Mouse (Mus musculus): ENCODE measurements around the gene Zbtb16. TPM values are rescaled to one million over a fixed set of nuclear protein-coding genes. Genes with fewer than 3 reads are reported as not detected.

Gene Zbtb16
- polyA plus RNA-seq, 1 experiment, result 3.0 TPM

DNA sequence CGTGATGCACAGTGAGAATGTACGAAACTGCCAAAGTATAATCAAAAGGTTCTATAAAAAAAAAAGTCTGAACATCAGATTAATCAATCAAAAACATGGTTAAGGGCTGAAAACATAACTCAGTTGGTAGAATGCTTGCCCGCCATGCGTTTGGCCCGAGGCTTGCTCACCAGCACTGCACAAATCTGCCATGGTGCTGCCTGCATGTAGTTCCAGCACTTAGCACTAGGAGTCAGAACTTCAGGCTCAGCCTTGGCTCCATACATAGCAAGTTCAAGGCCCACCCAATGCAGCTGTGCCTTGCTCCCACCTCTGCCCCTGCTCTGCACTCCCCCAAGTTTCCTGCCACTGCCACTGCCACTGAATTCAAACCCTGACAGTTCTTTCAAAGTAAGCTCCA, 230.3 kb downstream of the Zbtb16 start:
- no peaks in the 10 kb centered on the region for H3K36me3 ChIP-seq (ENCODE audit: control insufficient read depth, insufficient read depth, low read length)
- H3K27ac ChIP-seq (ENCODE audit: insufficient read depth, low read depth, low read length), result no peak overlapping the region
- TF ChIP-seq POLR2A (IDR thresholded peaks at IDR 0.05; ENCODE audit: low read depth, low read length), result no peak
- peak; percentile 35; the same call in 1 of the 2 replicates for TF ChIP-seq CTCF (conservative IDR thresholded peaks at IDR 0.05; ENCODE audit: insufficient read depth, insufficient read length, low read depth, low read length)
- no peaks in the 10 kb centered on the region for H3K4me1 ChIP-seq (ENCODE audit: control insufficient read depth, insufficient read depth, low read length)
- H3K4me3 ChIP-seq (ENCODE audit: insufficient read depth, low read depth, low read length), result no peak overlapping the region
- no peak for DNase-seq
- no peaks in the 10 kb centered on the region for H3K27me3 ChIP-seq (replicated peaks; ENCODE audit: control insufficient read depth, insufficient read depth, low read length)
- 91% methylated on average over 5 of the region's 5 CpGs for WGBS

DNA sequence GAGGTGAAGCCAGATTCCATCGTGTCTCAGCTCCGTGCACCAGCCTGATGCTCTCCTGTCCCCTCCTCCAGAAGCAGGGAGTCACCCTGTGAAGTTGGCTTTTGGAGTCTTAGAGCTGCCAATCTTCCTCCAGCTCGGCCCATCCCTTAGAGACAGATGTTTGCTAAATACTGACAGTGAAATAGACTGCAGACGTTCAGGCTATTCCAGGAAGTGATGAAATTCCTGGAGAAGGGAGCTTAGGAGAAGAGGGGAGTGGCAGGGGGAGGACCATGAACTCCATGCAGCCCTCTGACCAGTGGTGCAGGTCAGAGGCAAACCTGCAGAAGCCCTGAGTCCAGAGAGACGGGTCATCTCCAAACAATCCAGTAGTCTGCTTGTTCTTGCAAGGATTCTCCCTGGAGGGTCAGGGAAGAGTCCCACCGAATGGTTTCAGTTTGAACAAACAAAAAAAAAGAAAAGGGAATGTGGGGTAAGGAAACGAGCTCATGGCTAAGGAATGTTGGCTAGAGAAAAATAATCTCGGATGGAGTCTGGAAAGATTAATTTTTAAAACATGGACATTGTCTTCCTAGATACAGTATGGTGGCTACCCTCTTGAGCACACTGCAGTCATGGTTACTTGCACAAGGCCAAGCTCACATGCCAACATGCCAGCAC, 231.0 kb downstream of the Zbtb16 start, which contains the start of gene Nnmt:
Gene Nnmt, minus strand, starts transcription at position 215 of the 660 bp plus-strand sequence.
- 30% methylated on average over 8 of the region's 8 CpGs for WGBS
- TF ChIP-seq POLR2A (IDR thresholded peaks at IDR 0.05; ENCODE audit: low read depth, low read length) (no peak), CTCF (conservative IDR thresholded peaks at IDR 0.05; ENCODE audit: insufficient read depth, insufficient read length, low read depth, low read length) (no peak)
- peak within 1 kb of the TSS; percentile 43 for H3K4me3 ChIP-seq (ENCODE audit: insufficient read depth, low read depth, low read length)

More for the DNA sequence above, 231.0 kb downstream of the Zbtb16 start, which contains the start of gene Nnmt:
- Histone ChIP-seq H3K27me3 (replicated peaks; ENCODE audit: control insufficient read depth, insufficient read depth, low read length) (no peaks in the 10 kb centered on the region), H3K36me3 (ENCODE audit: control insufficient read depth, insufficient read depth, low read length) (no peaks in the 10 kb centered on the region), H3K27ac (ENCODE audit: insufficient read depth, low read depth, low read length) (peak within 1 kb of the TSS; percentile 67), H3K4me1 (ENCODE audit: control insufficient read depth, insufficient read depth, low read length) (no peaks in the 10 kb centered on the region)
- peak; percentile 43 for DNase-seq

Other genes starting within 250 kb of the Zbtb16 start
- 2.0 and 3.1 TPM in 2 replicates for gene Nnmt, start 231.1 kb downstream of the Zbtb16 start, polyA plus RNA-seq (2012; rRNA removed)
- gene Htr3a, start 74.9 kb upstream of the Zbtb16 start, polyA plus RNA-seq (2012; rRNA removed), result 1.4 and 2.5 TPM in 2 replicates
- 0.30 and 0.59 TPM in 2 replicates for gene Htr3b, start 128.8 kb upstream of the Zbtb16 start, polyA plus RNA-seq (2012; rRNA removed)
- 6.1 and 6.8 TPM in 2 replicates for gene Usp28, start 149.2 kb upstream of the Zbtb16 start, polyA plus RNA-seq (2012; rRNA removed)
- gene Zw10, start 219.4 kb upstream of the Zbtb16 start, polyA plus RNA-seq (2012; rRNA removed), result 10.9 and 11.4 TPM in 2 replicates
- gene Tmprss5, start 245.0 kb upstream of the Zbtb16 start, polyA plus RNA-seq (2012; rRNA removed), result 0.36 and 0.37 TPM in 2 replicates

Data from kidney, adult 2 months (tissue).